Mouse (Mus musculus) bone marrow, adult 2 months (tissue): ENCODE measurements at regions not wholly inside any gene's neighbourhood (a gene's known extent, or its start where the extent isn't known, plus 50 kb on each side); places are given as distances from the start of the nearest gene placed in this dataset.

Experiments
- H3K27ac ChIP-seq: fragments of 200-500 bp; 2 replicates; pipeline ENCODE4 v1.5.1; 2012; ENCODE audit warnings: low read depth, mild to moderate bottlenecking, control low read depth, inconsistent platforms, low read length; ENCODE audit not compliant: control insufficient read depth, poor library complexity, insufficient read depth
- H3K4me1 ChIP-seq: fragments of 200-500 bp; 2 replicates; pipeline ENCODE4 v1.6.1; 2011; ENCODE audit warnings: low read length; ENCODE audit not compliant: control insufficient read depth, insufficient read depth
- H3K4me3 ChIP-seq: fragments of 200-500 bp; replicated peaks from 2 replicates; pipeline ENCODE3; 2011; ENCODE audit warnings: mild to moderate bottlenecking, low read depth, low read length, control low read depth; ENCODE audit not compliant: control insufficient read depth
- CTCF ChIP-seq: fragments of 200-500 bp; IDR thresholded peaks from 2 replicates; pipeline ENCODE4 v1.5.1; 2011; ENCODE audit warnings: low read length, control low read depth; ENCODE audit not compliant: control insufficient read depth, insufficient read depth
- POLR2A ChIP-seq: fragments of 200-500 bp; IDR thresholded peaks from 2 replicates; pipeline ENCODE4 v1.6.1; 2011; ENCODE audit warnings: low read depth, mild to moderate bottlenecking, control low read depth, low read length, borderline replicate concordance; ENCODE audit not compliant: control insufficient read depth
- WGBS: fragments of 180-500 bp; shearing (Covaris S2); methylation state at CpG from one replicate; pipeline ENCODE4 v1.1.7; 2018; 5-methylcytosine and 5-hydroxymethylcytosine counted together

DNA sequence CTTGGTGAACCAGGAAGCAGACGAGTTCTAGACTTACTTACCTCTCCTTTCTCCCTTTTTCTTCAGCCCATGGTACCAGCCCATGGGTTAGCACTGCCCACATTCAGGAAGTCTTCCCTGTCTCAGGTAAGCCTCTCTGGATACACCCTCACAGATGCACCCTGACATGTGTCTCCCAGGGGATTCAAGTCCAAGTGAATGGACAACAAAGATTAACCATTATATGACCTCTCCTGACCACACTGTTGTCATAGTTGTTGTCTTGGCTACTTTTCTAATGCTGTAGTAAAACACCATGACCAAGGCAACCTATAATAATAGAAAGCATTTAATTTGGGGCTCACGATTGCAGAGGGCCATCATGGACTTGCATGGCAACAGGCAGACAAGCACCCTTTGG lies 98.8 kb upstream of the Vash1 start:
- Histone ChIP-seq H3K4me3 (no peak overlapping the region), H3K4me1 (no peaks in the 10 kb centered on the region), H3K27ac (no peak overlapping the region)
- WGBS: 74% methylated on average over 2 of the region's 2 CpGs
- TF ChIP-seq POLR2A (no peak), CTCF (no peak)

- Histone ChIP-seq H3K4me1 (no peaks in the 10 kb centered on the region), H3K27ac (no peak overlapping the region), H3K4me3 (no peak overlapping the region)
- TF ChIP-seq CTCF: no peak
- no peak for TF ChIP-seq POLR2A
- 64% methylated on average over 4 of the region's 4 CpGs for WGBS
These were observed 98.3 kb upstream of the Vash1 start for GRCm38 (mm10) chr12:86580132-86580718.

DNA sequence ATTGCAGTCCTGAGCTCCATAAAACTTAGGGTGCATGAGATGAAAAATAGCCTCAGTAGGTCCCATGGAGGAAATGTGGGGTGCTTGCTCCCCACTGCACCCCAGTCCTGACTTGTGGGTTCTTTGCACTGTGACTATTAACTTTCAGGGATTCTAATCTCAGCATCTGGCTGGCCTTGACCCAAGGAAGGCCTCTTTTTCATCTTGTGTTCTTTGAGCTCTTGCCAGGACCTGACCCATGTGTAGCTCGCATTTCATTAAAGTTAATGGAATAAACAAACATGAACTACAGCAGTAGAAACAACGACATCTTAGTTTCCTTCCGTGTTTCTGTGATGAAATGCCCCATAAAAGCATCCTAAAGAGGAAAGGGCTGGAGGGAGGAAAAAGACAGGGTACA lies 96.4 kb upstream of the Vash1 start:
- no peak for TF ChIP-seq CTCF
- no peak overlapping the region for H3K27ac ChIP-seq
- 67% methylated on average over 3 of the region's 3 CpGs for WGBS
- no peak overlapping the region for H3K4me3 ChIP-seq
- no peaks in the 10 kb centered on the region for H3K4me1 ChIP-seq

DNA sequence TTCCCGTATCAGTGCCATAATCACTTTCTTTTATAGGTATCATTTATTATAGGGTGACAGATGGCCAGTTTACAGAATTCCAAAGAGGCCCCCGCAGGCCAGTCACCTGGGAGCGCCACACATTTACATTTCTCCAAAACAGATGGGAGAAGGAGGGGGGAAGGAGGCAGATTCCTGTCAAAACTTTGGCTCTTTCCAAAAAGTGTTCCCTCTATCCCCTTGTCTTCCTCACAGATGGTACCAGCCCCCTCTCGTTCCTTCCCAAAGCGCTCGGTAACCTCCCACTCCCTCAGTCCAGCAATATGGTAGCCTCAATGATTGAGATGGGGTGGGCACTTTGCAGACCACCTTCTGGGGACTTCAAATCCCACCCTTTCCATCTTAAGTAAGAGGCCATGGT lies 90.5 kb upstream of the Vash1 start:
- Histone ChIP-seq H3K27ac (no peak overlapping the region), H3K4me3 (no peak overlapping the region), H3K4me1 (no peaks in the 10 kb centered on the region)
- TF ChIP-seq CTCF (no peak), POLR2A (no peak)
- WGBS: 77% methylated on average over 6 of the region's 6 CpGs

- no peak overlapping the region for H3K4me3 ChIP-seq
- WGBS: 42% methylated on average over 7 of the region's 7 CpGs
- no peak overlapping the region for H3K27ac ChIP-seq
- no peaks in the 10 kb centered on the region for H3K4me1 ChIP-seq
- no peak for TF ChIP-seq POLR2A
- TF ChIP-seq CTCF: no peak
These were observed 86.0 kb upstream of the Vash1 start for GRCm38 (mm10) chr12:86592509-86592908.

DNA sequence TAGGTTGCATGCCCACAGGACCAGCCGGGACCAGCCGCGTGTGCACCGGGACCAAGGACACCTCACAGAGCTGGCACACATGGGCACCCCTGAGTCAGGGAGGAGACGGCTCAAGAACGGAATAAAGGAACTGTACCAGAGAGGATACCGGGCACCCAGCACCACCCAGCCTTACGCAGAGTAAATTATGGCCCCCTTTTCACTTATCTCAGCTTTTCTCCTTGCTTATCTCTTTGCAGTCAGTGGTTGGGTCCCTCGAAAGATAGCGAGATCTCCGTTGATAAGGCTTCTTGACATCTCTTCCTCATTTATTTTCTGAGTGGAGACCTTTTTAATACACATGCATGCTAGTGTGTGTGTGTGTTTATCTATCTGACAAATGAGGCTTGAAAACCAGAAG lies 83.9 kb upstream of the Vash1 start:
- no peak for TF ChIP-seq CTCF
- no peak for TF ChIP-seq POLR2A
- H3K4me3 ChIP-seq: no peak overlapping the region
- no peak overlapping the region for H3K27ac ChIP-seq
- H3K4me1 ChIP-seq: no peaks in the 10 kb centered on the region
- WGBS: 75% methylated on average over 11 of the region's 11 CpGs

- Histone ChIP-seq H3K27ac (no peak overlapping the region), H3K4me3 (no peak overlapping the region), H3K4me1 (no peaks in the 10 kb centered on the region)
- 38% methylated on average over 1 of the region's 1 CpGs for whole genome bisulfite sequencing
- TF ChIP-seq POLR2A (no peak), CTCF (no peak)
These were observed 78.5 kb upstream of the Vash1 start for GRCm38 (mm10) chr12:86600041-86600440.

GRCm38 (mm10) chr12:86603521-86603920 lies 75.0 kb upstream of the Vash1 start:
- Histone ChIP-seq H3K4me1 (no peaks in the 10 kb centered on the region), H3K4me3 (no peak overlapping the region), H3K27ac (no peak overlapping the region)
- 70% methylated on average over 5 of the region's 5 CpGs for WGBS
- no peak for TF ChIP-seq POLR2A
- TF ChIP-seq CTCF: no peak

- H3K4me1 ChIP-seq: no peaks in the 10 kb centered on the region
- no peak overlapping the region for H3K4me3 ChIP-seq
- WGBS: 50% methylated on average over 9 of the region's 9 CpGs
- TF ChIP-seq POLR2A (no peak), CTCF (no peak)
- H3K27ac ChIP-seq: no peak overlapping the region
These were observed 66.0 kb upstream of the Vash1 start for GRCm38 (mm10) chr12:86612431-86613040.
